In the genomic region with DNA sequence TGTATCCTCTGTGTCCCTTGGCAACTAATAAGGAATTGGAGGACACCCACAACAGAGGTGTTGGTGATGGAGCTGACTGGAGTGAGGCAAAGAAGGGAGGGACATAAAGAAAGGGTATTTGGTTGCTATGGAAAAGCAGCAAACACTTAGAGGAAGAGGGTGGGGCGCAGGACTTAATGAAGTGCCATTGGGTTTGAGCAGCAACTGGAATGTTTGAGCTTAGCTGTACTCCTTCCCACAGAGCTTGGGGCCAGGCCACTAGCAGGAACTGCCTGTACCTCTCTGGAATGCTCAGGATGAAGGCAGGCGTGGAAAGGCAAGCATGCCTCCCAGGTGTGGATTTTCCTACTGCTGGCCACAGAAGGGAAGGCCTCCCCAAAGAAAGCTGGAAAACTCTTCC, we compare ENCODE assay signal across 25 mouse cellular contexts.
DNase-seq lines count a peak whose midpoint lies in the region; ATAC-seq and TF ChIP-seq lines count a peak whose summit lies in the region.
"Had no signal": no experiment of that assay in that cellular context is flagged by ENCODE, and none has a peak within 500 bp of the region (broad histone marks: within the 10 kb centered on the region; RNA-seq: fewer than 3 reads in every experiment).

No protein-coding gene starts in this region.

- peak; percentile 37; the same call in 1 of the 2 replicates for TF ChIP-seq POLR2A in lung, adult 2 months (IDR thresholded peaks at IDR 0.05; ENCODE audit: borderline replicate concordance, extremely low read depth, low read depth, low read length)

- peak; percentile 2 for DNase-seq in ZHBTc4 (ENCODE audit: low read depth, low spot score)
- DNase-seq in lung, adult 2 months = peak; percentile 13
- peak; percentile 82 for DNase-seq in lung, postnatal 0 days (ENCODE audit: low spot score)
- DNase-seq in lung, postnatal 36 days = peak; percentile 72
- no peak for DNase-seq in spleen, postnatal 14 days (ENCODE audit: low spot score in 2 of 2)
- DNase-seq in spleen, postnatal 4 days (ENCODE audit: low spot score in 2 of 2) = no peak
- no peak for DNase-seq in gastrocnemius, postnatal 4 days (ENCODE audit: low spot score in 2 of 2)
- DNase-seq: adrenal gland, postnatal 14 days; cerebellum, adult 18-20 months; cerebellum, postnatal 14 days; embryo, embryonic 11 days; gastrocnemius, adult 2 months; gastrocnemius, postnatal 25 days; heart, adult 18-20 months; heart, postnatal 10 days had no signal

- peak; percentile 59; the same call in 1 of the 2 replicates for TF ChIP-seq EP300 in lung, postnatal 0 days (IDR thresholded peaks at IDR 0.05)

- no peak for TF ChIP-seq CTCF in lung, adult 2 months (IDR thresholded peaks at IDR 0.05; ENCODE audit: insufficient read depth, low read length)
- TF ChIP-seq CTCF in lung, postnatal 0 days (IDR thresholded peaks at IDR 0.05) = no peak

- H3K4me1 ChIP-seq in lung, adult 2 months (ENCODE audit: control insufficient read depth, insufficient read depth, low read length) = peaks cover 7% of the 10 kb centered on the region; the same call in 1 of the 2 replicates
- no peaks in the 10 kb centered on the region for H3K4me1 ChIP-seq in lung, postnatal 0 days (ENCODE audit: insufficient read depth, low read depth, low read length)
- no peaks in the 10 kb centered on the region for H3K4me1 ChIP-seq in kidney, embryonic 15.5 days
- H3K4me1 ChIP-seq: embryonic facial prominence, embryonic 15.5 days; forebrain, embryonic 10.5 days; heart, embryonic 10.5 days; hindbrain, embryonic 13.5 days had no signal

- H3K9ac ChIP-seq in lung, postnatal 0 days (replicated peaks; ENCODE audit: low read depth) = no peak overlapping the region
- no peak overlapping the region for H3K9ac ChIP-seq in kidney, embryonic 15.5 days
- H3K9ac ChIP-seq: embryonic facial prominence, embryonic 15.5 days; hindbrain, embryonic 13.5 days had no signal

- no peak overlapping the region for H3K4me2 ChIP-seq in lung, postnatal 0 days (replicated peaks; ENCODE audit: low read depth, low read length)
- no peak overlapping the region for H3K4me2 ChIP-seq in kidney, embryonic 15.5 days
- H3K4me2 ChIP-seq: embryonic facial prominence, embryonic 15.5 days; hindbrain, embryonic 13.5 days had no signal

- no peak overlapping the region for H3K27ac ChIP-seq in lung, postnatal 0 days (ENCODE audit: low read length)
- no peak overlapping the region for H3K27ac ChIP-seq in kidney, embryonic 15.5 days
- H3K27ac ChIP-seq: embryonic facial prominence, embryonic 15.5 days; forebrain, embryonic 10.5 days; gastrocnemius, adult 2 months; heart, embryonic 10.5 days; hindbrain, embryonic 13.5 days had no signal

- H3K36me3 ChIP-seq in lung, postnatal 0 days (ENCODE audit: insufficient read depth, low read length) = no peaks in the 10 kb centered on the region
- no peaks in the 10 kb centered on the region for H3K36me3 ChIP-seq in kidney, embryonic 15.5 days
- H3K36me3 ChIP-seq: embryonic facial prominence, embryonic 15.5 days; forebrain, embryonic 10.5 days; G1E; heart, embryonic 10.5 days; hindbrain, embryonic 13.5 days had no signal

- H3K9me3 ChIP-seq in lung, postnatal 0 days (ENCODE audit: low read length) = no peaks in the 10 kb centered on the region
- no peaks in the 10 kb centered on the region for H3K9me3 ChIP-seq in kidney, embryonic 15.5 days (replicated peaks)
- H3K9me3 ChIP-seq: embryonic facial prominence, embryonic 15.5 days; forebrain, embryonic 10.5 days; heart, embryonic 10.5 days; hindbrain, embryonic 13.5 days had no signal

- WGBS in lung, adult 2 months = 61% methylated on average over 2 of the region's 2 CpGs
- WGBS in lung, postnatal 0 days = 42% methylated on average over 2 of the region's 2 CpGs
- WGBS in kidney, embryonic 15.5 days = 91% methylated on average over 2 of the region's 2 CpGs

- ATAC-seq in lung, postnatal 0 days = peak; percentile 98
- ATAC-seq in kidney, embryonic 15.5 days (replicated peaks; ENCODE audit: low FRiP score) = no peak
- ATAC-seq: activated CD4-positive, CD25-positive, alpha-beta regulatory T cell, adult 4 months; CD4-positive, CD25-positive, alpha-beta regulatory T cell, adult 4 months; forebrain, embryonic 14.5 days had no signal

- H3K4me3 ChIP-seq in lung, adult 2 months (replicated peaks; ENCODE audit: extremely low read depth, low read depth, low read length) = no peak overlapping the region
- no peak overlapping the region for H3K4me3 ChIP-seq in lung, postnatal 0 days (ENCODE audit: low read depth, low read length)
- no peak overlapping the region for H3K4me3 ChIP-seq in kidney, embryonic 15.5 days (replicated peaks)
- H3K4me3 ChIP-seq: embryonic facial prominence, embryonic 15.5 days; erythroblast, embryonic 14.5 days; forebrain, embryonic 10.5 days; gastrocnemius, adult 2 months; heart, embryonic 10.5 days; hindbrain, embryonic 13.5 days had no signal

- no peaks in the 10 kb centered on the region for H3K27me3 ChIP-seq in lung, postnatal 0 days (replicated peaks; ENCODE audit: insufficient read depth, low read length)
- no peaks in the 10 kb centered on the region for H3K27me3 ChIP-seq in kidney, embryonic 15.5 days
- H3K27me3 ChIP-seq: embryonic facial prominence, embryonic 15.5 days; hindbrain, embryonic 13.5 days had no signal

Comparison
In these comparisons a context has a peak if more than half of its experiments do, and no peak if none do; other contexts are left out.
1. DNase-seq: peak in ZHBTc4 (single experiment), lung, adult 2 months (single experiment), lung, postnatal 0 days (single experiment) and lung, postnatal 36 days (single experiment); none in spleen, postnatal 14 days (0 of 2), spleen, postnatal 4 days (0 of 2) and gastrocnemius, postnatal 4 days (0 of 2).